Mouse (Mus musculus): ENCODE measurements around the gene Smim4.

- TF ChIP-seq CTCF (IDR thresholded peaks at IDR 0.05; ENCODE audit: low read depth, low read length) (no peak), POLR2A (IDR thresholded peaks at IDR 0.05; ENCODE audit: insufficient read depth, low read length) (no peak)
These were observed 40.8 kb upstream of the Smim4 start for GRCm38 (mm10) chr14:31169508-31169907.
